Mouse (Mus musculus): ENCODE results near the gene Maco1.
A peak's percentile ranks its signal among the peaks of the same experiment; 100 is the strongest.
"Not testable (repeated sequence)": the region's sequence is repeated elsewhere in the genome, so short reads cannot be mapped to it uniquely, and the experiment has no call there.

Gene Maco1

GRCm38 (mm10) chr4:134858494-134858893 lies 5.3 kb upstream of the Maco1 start:
- no peak for DNase-seq (ENCODE audit: low spot score)

- no peak for DNase-seq (ENCODE audit: low spot score)
These were observed 3.4 kb upstream of the Maco1 start for GRCm38 (mm10) chr4:134856501-134856900.

- no peak for DNase-seq (ENCODE audit: low spot score)
These were observed 2.9 kb upstream of the Maco1 start for GRCm38 (mm10) chr4:134856056-134856455.

GRCm38 (mm10) chr4:134855371-134855770 lies 2.2 kb upstream of the Maco1 start:
- DNase-seq (ENCODE audit: low spot score): no peak

GRCm38 (mm10) chr4:134853637-134854485 lies 716 bp upstream of the Maco1 start:
- DNase-seq (ENCODE audit: low spot score): peak; percentile 95

GRCm38 (mm10) chr4:134852438-134853255 lies 498 bp downstream of the Maco1 start:
- no peak for DNase-seq (ENCODE audit: low spot score)

GRCm38 (mm10) chr4:134851876-134852275 lies 1.3 kb downstream of the Maco1 start:
- no peak for DNase-seq (ENCODE audit: low spot score)

GRCm38 (mm10) chr4:134851236-134851635 lies 1.9 kb downstream of the Maco1 start:
- no peak for DNase-seq (ENCODE audit: low spot score)

GRCm38 (mm10) chr4:134850551-134850950 lies 2.6 kb downstream of the Maco1 start:
- DNase-seq (ENCODE audit: low spot score): no peak

GRCm38 (mm10) chr4:134847587-134847986 lies 5.6 kb downstream of the Maco1 start:
- no peak for DNase-seq (ENCODE audit: low spot score)

- no peak for DNase-seq (ENCODE audit: low spot score)
These were observed 9.6 kb downstream of the Maco1 start for GRCm38 (mm10) chr4:134843566-134843965.

- DNase-seq (ENCODE audit: low spot score): no peak
These were observed 12.9 kb downstream of the Maco1 start for GRCm38 (mm10) chr4:134840231-134840630.

- not testable (repeated sequence) for DNase-seq (ENCODE audit: low spot score)
These were observed 14.4 kb downstream of the Maco1 start for GRCm38 (mm10) chr4:134838706-134839105.

GRCm38 (mm10) chr4:134838221-134838620 lies 14.9 kb downstream of the Maco1 start:
- no peak for DNase-seq (ENCODE audit: low spot score)

GRCm38 (mm10) chr4:134835486-134835885 lies 17.7 kb downstream of the Maco1 start:
- no peak for DNase-seq (ENCODE audit: low spot score)

- DNase-seq (ENCODE audit: low spot score): no peak
These were observed 21.2 kb downstream of the Maco1 start for GRCm38 (mm10) chr4:134831934-134832333.

GRCm38 (mm10) chr4:134827806-134828205 lies 25.3 kb downstream of the Maco1 start:
- DNase-seq (ENCODE audit: low spot score): no peak

GRCm38 (mm10) chr4:134826348-134826747 lies 26.8 kb downstream of the Maco1 start:
- no peak for DNase-seq (ENCODE audit: low spot score)

- not testable (repeated sequence) for DNase-seq (ENCODE audit: low spot score)
These were observed 27.3 kb downstream of the Maco1 start for GRCm38 (mm10) chr4:134825864-134826263.

GRCm38 (mm10) chr4:134823560-134823959 lies 29.6 kb downstream of the Maco1 start:
- no peak for DNase-seq (ENCODE audit: low spot score)

- DNase-seq (ENCODE audit: low spot score): no peak
These were observed 32.1 kb downstream of the Maco1 start for GRCm38 (mm10) chr4:134821061-134821460.

GRCm38 (mm10) chr4:134817706-134818105 lies 35.4 kb downstream of the Maco1 start:
- DNase-seq (ENCODE audit: low spot score): no peak

GRCm38 (mm10) chr4:134814229-134814571 lies 38.9 kb downstream of the Maco1 start:
- DNase-seq (ENCODE audit: low spot score): no peak
